Mouse (Mus musculus) embryonic facial prominence, embryonic 12.5 days (tissue): ENCODE data around the gene Mfsd14a. TPM values are rescaled to one million over a fixed set of nuclear protein-coding genes. Genes with fewer than 3 reads are reported as not detected.

Experiments used
- ATAC-seq: fragments of 200-750 bp; cut with Nextera tagmentation; 2 replicates; pipeline ENCODE4 v1.8.0; 2017; ENCODE audit not compliant: insufficient number of reproducible peaks, insufficient read depth, low FRiP score, low TSS enrichment
- H3K27ac ChIP-seq: fragments of 300-500 bp; sonication (generic); 2 replicates; pipeline ENCODE4 v1.5.1; 2016; ENCODE audit warnings: mild to moderate bottlenecking
- H3K27me3 ChIP-seq: fragments of 300-500 bp; sonication (generic); 2 replicates; pipeline ENCODE4 v1.6.1; 2016; ENCODE audit warnings: mild to moderate bottlenecking, moderate library complexity
- H3K36me3 ChIP-seq: fragments of 300-500 bp; sonication (generic); 2 replicates; pipeline ENCODE4 v1.6.1; 2016; ENCODE audit warnings: mild to moderate bottlenecking
- H3K4me1 ChIP-seq: fragments of 300-500 bp; sonication (generic); 2 replicates; pipeline ENCODE4 v1.6.1; 2016
- H3K4me2 ChIP-seq: fragments of 300-500 bp; sonication (generic); replicated peaks from 2 replicates; pipeline ENCODE4 v1.6.1; 2016; ENCODE audit warnings: mild to moderate bottlenecking, moderate library complexity
- H3K4me3 ChIP-seq: fragments of 300-500 bp; sonication (generic); 2 replicates; pipeline ENCODE4 v1.5.1; 2016; ENCODE audit warnings: mild to moderate bottlenecking
- H3K9ac ChIP-seq: fragments of 300-500 bp; sonication (generic); 2 replicates; pipeline ENCODE4 v1.6.1; 2016; ENCODE audit warnings: mild to moderate bottlenecking, moderate library complexity
- H3K9me3 ChIP-seq: fragments of 300-500 bp; sonication (generic); 2 replicates; pipeline ENCODE4 v1.6.1; 2016; ENCODE audit warnings: mild to moderate bottlenecking, moderate library complexity
- WGBS: fragments of 180-500 bp; shearing (Covaris S2); methylation state at CpG from one replicate; pipeline ENCODE4 v1.1.7; 2016; 5-methylcytosine and 5-hydroxymethylcytosine counted together
- polyA plus RNA-seq: library from polyadenylated mRNA; unstranded; fragments of >200 nt; fragmentation: Nextera tagmentation; extraction: Ambion mirVana; gene quantifications from 2 replicates; pipeline ENCODE4 v1.2.1, GENCODE M21; 2016

Mfsd14a gene
- polyA plus RNA-seq, 1 experiment from 2014 or later = 89.3 TPM

GRCm38 (mm10) chr3:116594076-116594727 lies 68.3 kb downstream of the Mfsd14a start:
- 3% methylated on average over 22 of the region's 22 CpGs for WGBS
- Histone ChIP-seq H3K9ac (peak overlapping the region; percentile 86), H3K4me1 (peaks cover 3% of the 10 kb centered on the region; the same call in 1 of the 2 replicates), H3K27ac (peak overlapping the region; percentile 84), H3K9me3 (no peaks in the 10 kb centered on the region), H3K4me2 (peak overlapping the region; percentile 45), H3K27me3 (no peaks in the 10 kb centered on the region), H3K4me3 (peak overlapping the region; percentile 86), H3K36me3 (peaks cover 25% of the 10 kb centered on the region)
- peak; percentile 78 for ATAC-seq

DNA sequence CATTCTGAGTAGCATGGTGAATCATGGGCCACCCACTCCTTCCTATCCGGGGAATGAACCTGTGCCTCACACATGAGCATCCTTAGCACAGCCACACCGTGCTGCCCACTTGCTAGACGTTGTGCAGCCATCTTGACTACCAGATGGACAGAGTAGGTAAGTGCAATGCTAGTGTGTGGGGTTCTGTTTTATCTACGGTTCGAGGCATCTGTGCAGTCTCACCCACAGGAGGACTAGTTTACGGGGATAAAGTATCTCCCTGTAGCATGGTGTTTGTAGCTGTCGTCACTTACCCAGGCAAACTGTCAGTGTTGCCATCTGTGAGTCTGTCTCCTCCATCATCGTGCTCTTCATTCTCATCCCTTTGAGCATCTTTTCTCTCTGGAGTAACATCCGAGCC lies 80.3 kb downstream of the Mfsd14a start:
- Histone ChIP-seq H3K9ac (no peak overlapping the region), H3K4me2 (no peak overlapping the region), H3K27me3 (no peaks in the 10 kb centered on the region), H3K27ac (no peak overlapping the region), H3K9me3 (no peaks in the 10 kb centered on the region), H3K4me3 (no peak overlapping the region), H3K36me3 (peaks cover 51% of the 10 kb centered on the region), H3K4me1 (no peaks in the 10 kb centered on the region)
- no peak for ATAC-seq
- WGBS = 95% methylated on average over 9 of the region's 9 CpGs

Other genes with a start within 250 kb of the Mfsd14a start
- 13.4 and 13.8 TPM in 2 replicates for gene Cdc14a, start 238.6 kb downstream of the Mfsd14a start, polyA plus RNA-seq
- gene Rtca, start 154.5 kb downstream of the Mfsd14a start, polyA plus RNA-seq = 91.1 and 91.8 TPM in 2 replicates
- 15.1 and 15.6 TPM in 2 replicates for gene Dbt, start 149.6 kb downstream of the Mfsd14a start, polyA plus RNA-seq
- gene Lrrc39, start 99.7 kb downstream of the Mfsd14a start, polyA plus RNA-seq = 0.69 and 0.74 TPM in 2 replicates
- 30.1 and 30.9 TPM in 2 replicates for gene Sass6, start 67.7 kb downstream of the Mfsd14a start, polyA plus RNA-seq
- 37.1 and 39.4 TPM in 2 replicates for gene Trmt13, start 48.1 kb downstream of the Mfsd14a start, polyA plus RNA-seq
- gene Gm43191, start 18.6 kb upstream of the Mfsd14a start, polyA plus RNA-seq = not detected in 2 replicates
- gene Slc35a3, start 50.2 kb upstream of the Mfsd14a start, polyA plus RNA-seq = 10.8 and 12.1 TPM in 2 replicates
- 17.2 and 19.3 TPM in 2 replicates for gene Agl, start 145.5 kb upstream of the Mfsd14a start, polyA plus RNA-seq
- gene Frrs1, start 196.8 kb upstream of the Mfsd14a start, polyA plus RNA-seq = 11.1 and 11.7 TPM in 2 replicates